Mouse (Mus musculus) myocyte (in vitro differentiated cells): ENCODE measurements at regions not wholly inside any gene's neighbourhood (a gene's known extent, or its start where the extent isn't known, plus 50 kb on each side); places are given as distances from the start of the nearest gene placed in this dataset.

ENCODE experiments used
- CEBPB ChIP-seq: IDR thresholded peaks from 2 replicates; pipeline ENCODE4 v1.6.1; 2011; ENCODE audit warnings: mild to moderate bottlenecking, moderate library complexity; ENCODE audit not compliant: poor library complexity, insufficient read depth, severe bottlenecking
- E2F4 ChIP-seq: IDR thresholded peaks from one replicate; pipeline ENCODE4 v1.6.1; 2011; ENCODE audit warnings: mild to moderate bottlenecking, control low read depth, moderate library complexity; ENCODE audit not compliant: insufficient read depth
- MAX ChIP-seq: IDR thresholded peaks from one replicate; pipeline ENCODE4 v1.6.1; 2011; ENCODE audit warnings: low read depth, mild to moderate bottlenecking, control low read depth
- MYOD1 ChIP-seq, 3 experiments: IDR thresholded peaks; one replicate each; pipeline ENCODE4 v1.6.1; 2011; ENCODE audit warnings: control low read depth in 2 of 3, low read depth in 2 of 3, mild to moderate bottlenecking in 2 of 3, moderate library complexity in 1 of 3; ENCODE audit not compliant: insufficient read length in 2 of 3, control insufficient read depth in 1 of 3
- MYOG ChIP-seq, 3 experiments: IDR thresholded peaks; one replicate each; pipeline ENCODE4 v1.6.1; 2011; ENCODE audit warnings: control low read depth in 2 of 3, low read depth in 2 of 3, mild to moderate bottlenecking in 2 of 3; ENCODE audit not compliant: insufficient read length in 2 of 3, control insufficient read depth in 1 of 3, insufficient read depth in 1 of 3
- POLR2A ChIP-seq: IDR thresholded peaks from one replicate; pipeline ENCODE4 v1.6.1; 2011; ENCODE audit warnings: low read depth, mild to moderate bottlenecking, control low read depth, moderate library complexity; ENCODE audit not compliant: insufficient read length
- POLR2AphosphoS2 ChIP-seq: IDR thresholded peaks from one replicate; pipeline ENCODE4 v1.6.1; 2011; ENCODE audit warnings: low read depth, control low read depth; ENCODE audit not compliant: insufficient read length
- REST ChIP-seq: IDR thresholded peaks from one replicate; pipeline ENCODE4 v1.6.1; 2011; ENCODE audit warnings: mild to moderate bottlenecking, control low read depth, moderate library complexity; ENCODE audit not compliant: insufficient read depth, insufficient read length
- SRF ChIP-seq: IDR thresholded peaks from one replicate; pipeline ENCODE4 v1.6.1; 2011; ENCODE audit warnings: low read depth; ENCODE audit not compliant: control insufficient read depth, insufficient read length
- TCF12 ChIP-seq: IDR thresholded peaks from one replicate; pipeline ENCODE4 v1.6.1; 2011; ENCODE audit warnings: mild to moderate bottlenecking, control low read depth; ENCODE audit not compliant: poor library complexity, insufficient read depth, severe bottlenecking
- TCF3 ChIP-seq: IDR thresholded peaks from one replicate; pipeline ENCODE4 v1.6.1; 2011; ENCODE audit warnings: low read depth, control low read depth; ENCODE audit not compliant: insufficient read length
- USF1 ChIP-seq: IDR thresholded peaks from one replicate; pipeline ENCODE4 v1.6.1; 2011; ENCODE audit warnings: low read depth, mild to moderate bottlenecking, control low read depth, moderate library complexity

DNA sequence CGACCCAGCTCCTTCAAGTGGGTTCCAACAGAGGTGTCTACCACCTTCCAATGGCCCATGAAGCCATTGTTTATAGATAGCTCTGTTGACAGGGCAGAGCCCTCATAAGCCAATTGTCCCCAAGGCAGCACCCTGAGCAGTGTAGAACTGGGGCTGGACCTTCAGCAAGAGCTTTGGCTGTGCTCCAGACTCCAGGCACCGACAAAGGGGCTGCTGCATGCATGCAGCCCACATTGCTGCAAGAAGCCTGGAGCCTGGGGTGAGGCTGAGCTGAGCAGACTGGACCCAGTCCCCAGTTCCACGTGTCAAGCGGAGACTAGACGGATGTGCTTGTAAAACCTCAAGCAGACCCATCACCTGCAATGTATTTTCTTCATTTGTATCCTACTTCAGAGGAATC is 91.9 kb upstream of the Lemd2 start:
- no peak for TF ChIP-seq TCF12
- no peak for TF ChIP-seq POLR2A
- no peak for TF ChIP-seq E2F4
- no peak for TF ChIP-seq REST
- no peak for TF ChIP-seq MAX
- no peak for TF ChIP-seq MYOD1 (IDR thresholded peaks at IDR 0.05; ENCODE audit: control insufficient read depth in 1 of 3, insufficient read length in 2 of 3, low read depth in 2 of 3)
- no peak for TF ChIP-seq POLR2AphosphoS2
- TF ChIP-seq USF1, result no peak
- TF ChIP-seq TCF3, result no peak
- no peak for TF ChIP-seq MYOG (IDR thresholded peaks at IDR 0.05; ENCODE audit: control insufficient read depth in 1 of 3, insufficient read depth in 1 of 3, insufficient read length in 2 of 3, low read depth in 2 of 3)
- TF ChIP-seq CEBPB, result no peak
- TF ChIP-seq SRF, result no peak
